Mouse (Mus musculus): ENCODE data around the gene H2afy. TPM values are rescaled to one million over a fixed set of nuclear protein-coding genes. Genes with fewer than 3 reads are reported as not detected.
"Not testable (repeated sequence)": the region's sequence is repeated elsewhere in the genome, so short reads cannot be mapped to it uniquely, and the experiment has no call there.

Gene H2afy
- total RNA-seq, 2 experiments from 2014 or later: 50.9 to 53.9 TPM

DNA sequence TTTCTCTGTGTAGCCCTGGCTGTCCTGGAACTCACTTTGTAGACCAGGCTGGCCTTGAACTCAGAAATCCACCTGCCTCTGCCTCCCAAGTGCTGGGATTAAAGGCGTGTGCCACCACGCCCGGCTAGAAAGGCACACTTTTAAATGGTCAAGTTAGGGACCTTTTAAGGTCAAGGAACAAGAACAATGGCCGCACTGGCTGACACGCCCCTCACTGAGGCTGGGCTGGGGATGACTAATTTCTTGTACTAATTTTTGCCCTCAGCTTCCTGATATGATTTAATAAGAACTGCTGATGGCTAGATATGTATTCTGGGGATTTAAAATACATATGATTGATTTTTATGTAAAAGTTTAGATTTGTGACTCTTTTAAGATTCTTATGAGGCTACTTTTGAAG, 108.2 kb downstream of the H2afy start:
- DNase-seq (ENCODE audit: low spot score); intact Hi-C loops (cut with DNase I): not testable (repeated sequence)

DNA sequence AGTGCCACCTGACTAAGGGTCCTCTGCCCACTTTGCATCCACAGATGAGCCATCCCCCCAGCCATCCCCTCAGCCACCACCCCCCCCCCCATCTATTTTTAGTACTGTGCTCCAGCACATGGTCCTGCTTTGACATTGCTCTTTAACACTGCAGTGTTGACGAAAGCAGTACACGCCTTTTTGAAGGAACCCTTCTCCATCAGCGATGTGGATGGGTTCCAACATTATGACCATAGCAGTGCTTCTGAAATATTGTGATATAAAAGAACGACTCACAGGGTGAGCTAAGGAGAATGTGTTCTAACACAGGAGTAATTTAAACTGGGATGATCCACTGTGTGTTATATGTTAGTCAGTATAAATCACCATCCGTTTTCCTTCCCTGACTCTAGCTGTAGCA, 109.5 kb downstream of the H2afy start:
- intact Hi-C loops (cut with DNase I): no loop called here
- no peak for DNase-seq (ENCODE audit: low spot score)

DNA sequence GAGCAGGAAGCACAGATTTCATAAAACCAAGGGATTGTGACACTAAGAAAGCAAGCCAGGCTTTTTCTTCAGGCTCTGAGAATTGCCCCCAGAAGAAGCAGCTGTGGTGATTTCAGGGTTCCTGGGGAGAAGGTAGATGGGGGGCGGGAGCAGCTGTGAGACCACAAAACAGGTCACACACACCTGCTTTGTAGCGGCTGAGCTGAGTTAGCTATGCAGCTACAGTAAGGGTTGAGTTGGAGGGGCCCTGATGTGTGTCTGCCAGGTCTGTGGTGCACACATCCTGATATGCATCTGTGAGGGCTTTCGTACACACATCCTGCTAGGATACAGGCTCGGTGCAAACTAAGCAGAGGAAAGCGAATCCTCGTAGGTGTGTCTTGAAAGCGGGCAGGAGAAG, 110.1 kb downstream of the H2afy start:
- intact Hi-C loops (cut with DNase I): no loop called here
- DNase-seq (ENCODE audit: low spot score): no peak

DNA sequence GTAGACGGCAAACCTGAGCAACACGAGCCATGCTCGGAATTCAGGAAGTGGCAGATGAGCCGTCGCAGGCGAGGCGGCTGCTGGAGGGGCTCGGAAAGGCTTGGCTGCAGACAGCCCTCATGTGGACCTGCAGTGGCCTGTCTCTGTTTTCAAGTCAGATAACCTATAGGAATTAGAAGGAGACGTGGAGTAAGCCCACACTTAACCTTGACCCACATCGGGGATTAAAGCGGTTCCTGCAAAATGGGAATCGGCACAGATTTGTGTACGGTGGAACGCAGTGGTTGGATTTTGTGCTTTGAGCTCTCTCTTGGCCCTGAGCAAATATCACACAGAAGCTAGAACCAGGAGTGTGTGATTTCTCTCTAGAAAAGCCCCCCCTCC, 111.1 kb downstream of the H2afy start:
- intact Hi-C loops (cut with DNase I): no loop called here

DNA sequence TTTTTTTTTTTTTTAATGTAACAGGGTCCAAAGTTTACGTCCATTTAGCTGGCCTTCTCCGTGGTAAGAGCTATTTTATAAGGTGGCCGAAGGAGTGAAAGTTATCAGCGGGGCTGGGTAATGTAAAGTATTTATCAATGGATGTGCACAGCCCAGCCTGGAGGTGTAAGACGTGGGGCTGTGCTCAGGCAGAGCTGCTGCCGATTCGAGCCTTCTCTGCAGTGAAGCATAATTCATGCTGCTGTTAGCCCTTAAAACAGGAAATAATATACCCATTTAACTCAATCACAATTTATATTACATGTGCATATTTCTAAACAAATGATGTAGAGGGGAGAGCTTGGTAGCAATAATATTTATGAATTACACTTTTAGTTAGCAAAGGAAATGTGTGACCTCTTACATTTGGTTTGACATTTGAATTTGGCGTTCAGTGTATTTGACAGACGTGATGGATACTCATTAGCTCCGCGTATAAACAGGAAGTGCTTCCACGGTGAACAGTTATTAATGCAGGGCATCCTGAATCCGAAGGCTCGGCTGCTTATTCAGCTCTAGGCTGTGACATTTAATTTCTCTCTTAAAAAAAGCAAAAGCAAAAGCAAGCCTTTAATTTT, 111.6 kb downstream of the H2afy start:
- DNase-seq (ENCODE audit: low spot score): no peak
- intact Hi-C loops (cut with DNase I): no loop called here

More for the DNA sequence above, 111.1 kb downstream of the H2afy start:
- no peak for DNase-seq (ENCODE audit: low spot score)

Other genes with a start within 250 kb of the H2afy start
- 1 to 10 TPM; 1.3 to 1.5 TPM for gene Tifab, start 42.5 kb upstream of the H2afy start, total RNA-seq (2021)
- gene Neurog1, start 115.8 kb upstream of the H2afy start, total RNA-seq (2021): not detected
- 1 to 10 TPM; 1.7 to 1.8 TPM for gene Cxcl14, start 160.2 kb upstream of the H2afy start, total RNA-seq (2021)